Mouse (Mus musculus) small intestine, adult 2 months (tissue): ENCODE measurements around the gene Cel. TPM values are rescaled to one million over a fixed set of nuclear protein-coding genes. Genes with fewer than 3 reads are reported as not detected.

ENCODE experiments used
- H3K27ac ChIP-seq: fragments of 200-500 bp; 2 replicates; pipeline ENCODE4 v1.5.1; 2012; ENCODE audit warnings: low read depth, low read length, control low read depth, inconsistent platforms; ENCODE audit not compliant: insufficient read depth
- H3K27me3 ChIP-seq: fragments of 200-500 bp; 2 replicates; pipeline ENCODE4 v1.6.1; 2012; ENCODE audit warnings: mild to moderate bottlenecking, moderate library complexity, low read length, inconsistent platforms; ENCODE audit not compliant: control insufficient read depth, insufficient read depth
- H3K36me3 ChIP-seq: fragments of 200-500 bp; 2 replicates; pipeline ENCODE4 v1.6.1; 2012; ENCODE audit warnings: mild to moderate bottlenecking, low read length, control low read depth, inconsistent platforms; ENCODE audit not compliant: control insufficient read depth, insufficient read depth
- H3K4me1 ChIP-seq: fragments of 200-500 bp; 2 replicates; pipeline ENCODE4 v1.6.1; 2012; ENCODE audit warnings: low read length, inconsistent platforms, mixed read lengths; ENCODE audit not compliant: control insufficient read depth, insufficient read depth, insufficient read length
- H3K4me3 ChIP-seq: fragments of 200-500 bp; 2 replicates; pipeline ENCODE4 v1.5.1; 2012; ENCODE audit warnings: low read depth, mild to moderate bottlenecking, control low read depth, inconsistent platforms, low read length, moderate library complexity
- CTCF ChIP-seq: fragments of 200-500 bp; IDR thresholded peaks from 2 replicates; pipeline ENCODE4 v1.5.1; 2012; ENCODE audit warnings: low read depth, mild to moderate bottlenecking, control low read depth, inconsistent platforms, low read length, moderate library complexity, mixed read lengths; ENCODE audit not compliant: insufficient replicate concordance, insufficient read length; ENCODE audit errors: extremely low read depth
- POLR2A ChIP-seq: fragments of 200-500 bp; IDR thresholded peaks from 2 replicates; pipeline ENCODE4 v1.6.1; 2012; ENCODE audit warnings: low read depth, mild to moderate bottlenecking, control low read depth, inconsistent platforms, low read length, moderate library complexity
- WGBS: fragments of 180-500 bp; shearing (Covaris S2); methylation state at CpG from one replicate; pipeline ENCODE4 v1.1.7; 2018; 5-methylcytosine and 5-hydroxymethylcytosine counted together
- polyA plus RNA-seq: library from polyadenylated mRNA; depleted of rRNA; stranded (reverse); fragments of >200 nt; gene quantifications from 2 replicates; pipeline ENCODE4 v1.2.3, GENCODE M21; 2012

The Cel gene
- polyA plus RNA-seq, 1 experiment, result 8.8 TPM

- Histone ChIP-seq H3K27me3 (no peaks in the 10 kb centered on the region), H3K27ac (no peak overlapping the region), H3K4me1 (no peaks in the 10 kb centered on the region; the same call in 1 of the 2 replicates), H3K36me3 (no peaks in the 10 kb centered on the region), H3K4me3 (no peak overlapping the region)
- WGBS, result 61% methylated on average over 8 of the region's 8 CpGs
- no peak for TF ChIP-seq CTCF
- TF ChIP-seq POLR2A, result no peak
These were observed 43.6 kb upstream of the Cel start for GRCm38 (mm10) chr2:28606601-28607340.

- Histone ChIP-seq H3K4me3 (no peak overlapping the region), H3K4me1 (no peaks in the 10 kb centered on the region; the same call in 1 of the 2 replicates), H3K36me3 (no peaks in the 10 kb centered on the region), H3K27me3 (no peaks in the 10 kb centered on the region), H3K27ac (no peak overlapping the region)
- WGBS, result 75% methylated on average over 14 of the region's 14 CpGs
- TF ChIP-seq POLR2A (no peak), CTCF (no peak)
These were observed 42.8 kb upstream of the Cel start for GRCm38 (mm10) chr2:28605789-28606541.

- Histone ChIP-seq H3K4me3 (no peak overlapping the region), H3K27me3 (no peaks in the 10 kb centered on the region), H3K36me3 (no peaks in the 10 kb centered on the region), H3K4me1 (no peaks in the 10 kb centered on the region; the same call in 1 of the 2 replicates), H3K27ac (no peak overlapping the region)
- no peak for TF ChIP-seq CTCF
- no peak for TF ChIP-seq POLR2A
- 65% methylated on average over 5 of the region's 5 CpGs for WGBS
These were observed 40.3 kb upstream of the Cel start for GRCm38 (mm10) chr2:28603542-28603941.

- WGBS, result 48% methylated on average over 12 of the region's 12 CpGs
- TF ChIP-seq CTCF (no peak), POLR2A (no peak)
- no peak overlapping the region for H3K27ac ChIP-seq
- no peaks in the 10 kb centered on the region for H3K4me1 ChIP-seq
- H3K27me3 ChIP-seq, result no peaks in the 10 kb centered on the region
- no peaks in the 10 kb centered on the region for H3K36me3 ChIP-seq
- H3K4me3 ChIP-seq, result no peak overlapping the region
These were observed 38.8 kb upstream of the Cel start for GRCm38 (mm10) chr2:28601720-28602590.

GRCm38 (mm10) chr2:28599569-28599900 lies 36.3 kb upstream of the Cel start:
- Histone ChIP-seq H3K27ac (no peak overlapping the region), H3K4me1 (no peaks in the 10 kb centered on the region), H3K4me3 (no peak overlapping the region), H3K36me3 (no peaks in the 10 kb centered on the region), H3K27me3 (no peaks in the 10 kb centered on the region)
- TF ChIP-seq POLR2A, result no peak
- no peak for TF ChIP-seq CTCF
- WGBS, result 64% methylated on average over 6 of the region's 6 CpGs

GRCm38 (mm10) chr2:28598692-28599568 lies 35.7 kb upstream of the Cel start:
- Histone ChIP-seq H3K4me1 (no peaks in the 10 kb centered on the region), H3K4me3 (no peak overlapping the region), H3K27me3 (no peaks in the 10 kb centered on the region), H3K27ac (no peak overlapping the region), H3K36me3 (no peaks in the 10 kb centered on the region)
- WGBS, result 64% methylated on average over 12 of the region's 12 CpGs
- no peak for TF ChIP-seq CTCF
- no peak for TF ChIP-seq POLR2A
